Mouse (Mus musculus) cerebellum, adult (tissue): Measurements from ENCODE around the gene Hist4h4.

ENCODE experiments used
- ATAC-seq: cut with Nextera tagmentation; 2 replicates; pipeline ENCODE4 v1.9.2; 2017; ENCODE audit warnings: mild to moderate bottlenecking, moderate library complexity, mixed read lengths; ENCODE audit not compliant: insufficient number of reproducible peaks, low FRiP score, low TSS enrichment

Gene Hist4h4

GRCm38 (mm10) chr6:136803739-136804633 lies at the start of gene Hist4h4:
Hist4h4 (minus strand) TSS chr6:136804415.
- peak; percentile 70 for ATAC-seq

DNA sequence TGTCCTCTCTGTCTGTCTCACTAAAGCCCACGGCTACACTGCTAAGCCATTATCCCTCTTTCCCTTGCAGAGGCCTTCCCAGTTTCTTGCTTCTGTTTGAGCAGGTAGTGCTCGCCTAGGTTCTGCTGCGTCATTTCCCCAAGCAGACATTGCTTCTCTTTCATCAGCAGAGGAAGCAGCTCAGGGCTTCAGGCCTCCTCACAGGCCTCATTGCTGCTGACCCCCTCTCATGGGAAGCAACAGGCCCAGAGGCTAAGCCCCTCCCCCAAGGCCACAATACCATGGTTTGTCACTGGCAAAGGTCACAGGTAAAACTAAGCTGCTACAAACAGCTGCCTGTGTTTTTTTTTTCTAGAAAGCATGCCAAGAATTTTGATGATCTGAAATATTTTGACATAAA lies 48.5 kb upstream of the Hist4h4 start:
- ATAC-seq: no peak

DNA sequence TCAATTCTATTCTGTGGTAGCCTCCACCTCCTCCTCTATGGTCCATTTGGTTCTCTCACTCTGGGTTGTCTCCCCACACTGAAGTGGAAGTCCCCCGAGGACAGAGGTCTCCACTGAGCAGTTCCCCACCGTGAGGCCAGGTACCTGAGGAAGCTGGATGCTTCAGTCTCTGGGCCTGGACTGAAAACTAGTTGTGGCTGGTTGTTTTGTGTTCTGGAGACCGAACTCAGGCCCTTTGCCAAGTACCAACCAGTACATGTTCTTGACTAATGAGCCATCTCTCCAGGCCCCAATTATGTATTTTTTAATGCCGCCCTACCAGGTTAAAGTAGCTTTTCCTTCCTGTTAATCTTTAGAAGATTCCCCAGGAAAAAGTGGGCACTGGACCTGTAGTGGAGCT lies 48.1 kb upstream of the Hist4h4 start:
- ATAC-seq: no peak

- ATAC-seq: no peak
Measured at GRCm38 (mm10) chr6:136850267-136850666, 46.1 kb upstream of the Hist4h4 start.

DNA sequence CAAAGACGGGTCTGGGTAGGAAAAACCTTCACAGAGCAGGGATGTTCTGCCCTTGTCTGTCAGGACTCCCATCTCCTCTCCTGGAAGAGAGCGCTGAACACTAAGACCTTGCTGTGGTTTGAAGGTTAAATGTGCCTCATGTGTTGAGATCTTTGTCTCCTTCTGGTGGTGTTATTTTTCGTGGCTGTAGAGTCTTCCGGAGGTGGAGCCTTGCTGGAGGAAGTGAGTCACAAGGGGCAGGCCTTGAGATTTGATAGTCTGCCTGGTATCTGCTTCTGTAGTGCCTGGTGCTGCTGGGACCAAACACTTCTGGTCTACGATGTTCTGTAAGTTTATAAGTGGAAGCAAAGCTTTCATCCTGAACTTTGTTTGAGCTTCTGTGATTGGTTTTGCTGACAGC lies 44.8 kb upstream of the Hist4h4 start:
- ATAC-seq: no peak

- ATAC-seq: no peak
Measured at GRCm38 (mm10) chr6:136848399-136848798, 44.2 kb upstream of the Hist4h4 start.

DNA sequence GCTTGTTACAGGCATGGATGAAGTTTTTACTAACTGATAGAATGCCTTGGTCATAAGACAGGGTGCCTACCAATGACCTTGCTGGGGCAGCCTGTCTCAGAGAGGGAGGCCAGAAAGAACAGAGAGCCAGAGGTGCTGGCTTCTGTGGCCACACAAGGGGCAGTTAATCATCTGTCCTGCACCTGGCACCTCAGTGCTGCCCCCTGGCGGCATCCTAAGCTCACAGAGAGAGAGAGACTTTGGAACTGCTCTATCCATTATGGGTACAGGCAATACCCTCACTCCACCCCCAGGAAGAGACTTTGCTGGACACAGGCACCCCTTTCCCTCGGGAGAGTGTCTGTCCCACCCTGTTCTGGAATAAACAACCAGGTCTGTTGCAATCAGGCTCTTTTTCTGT lies 43.6 kb upstream of the Hist4h4 start:
- ATAC-seq: no peak

- ATAC-seq: no peak
Measured at GRCm38 (mm10) chr6:136847267-136847666, 43.1 kb upstream of the Hist4h4 start.

GRCm38 (mm10) chr6:136845706-136846480 lies 41.7 kb upstream of the Hist4h4 start:
- no peak for ATAC-seq

- no peak for ATAC-seq
Measured at GRCm38 (mm10) chr6:136844903-136845302, 40.7 kb upstream of the Hist4h4 start.

- ATAC-seq: no peak
Measured at GRCm38 (mm10) chr6:136837323-136837722, 33.1 kb upstream of the Hist4h4 start.

DNA sequence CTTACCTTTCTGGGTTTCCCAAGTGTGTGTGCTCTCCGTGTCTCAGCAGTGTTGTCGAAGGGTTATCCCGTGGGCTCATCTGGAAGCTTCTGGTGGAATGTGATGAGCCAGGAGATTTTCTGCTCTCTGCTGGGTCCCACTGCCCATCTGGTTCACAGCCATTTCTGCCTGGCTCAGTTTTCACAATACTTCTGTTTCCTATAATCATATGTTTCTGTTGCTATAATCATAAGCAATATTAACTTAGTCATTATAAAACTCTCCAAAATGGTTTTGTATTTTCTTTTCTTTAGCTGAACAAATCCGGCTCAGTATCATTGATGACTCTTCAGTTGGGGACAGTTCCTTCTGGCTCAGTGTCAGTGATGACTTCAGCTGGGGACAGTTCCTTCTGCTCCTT lies 31.1 kb upstream of the Hist4h4 start, which contains the start of gene Smco3:
Gene Smco3 (minus strand): TSS at position 101 of the 400 bp plus-strand sequence.
- no peak for ATAC-seq

DNA sequence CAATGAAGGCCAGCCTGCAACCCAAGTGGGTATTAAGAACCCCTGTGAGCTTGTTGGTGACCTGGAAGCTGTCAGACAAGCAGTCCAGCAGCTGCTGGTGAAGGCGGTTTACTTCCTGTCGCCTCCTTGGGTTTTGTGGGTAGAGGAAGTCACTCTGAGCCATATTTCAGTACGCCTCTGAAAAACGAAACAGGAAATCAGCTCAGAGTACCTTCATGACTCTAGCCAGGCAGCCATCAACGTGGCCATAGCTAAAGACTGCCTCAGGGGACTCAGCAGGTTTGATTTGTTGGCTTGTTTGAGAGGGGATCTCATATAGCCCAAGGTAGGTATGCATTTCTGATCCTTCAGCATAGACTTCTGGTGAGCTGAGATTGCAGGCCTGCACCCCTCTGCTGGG lies 27.5 kb upstream of the Hist4h4 start:
- ATAC-seq: no peak

DNA sequence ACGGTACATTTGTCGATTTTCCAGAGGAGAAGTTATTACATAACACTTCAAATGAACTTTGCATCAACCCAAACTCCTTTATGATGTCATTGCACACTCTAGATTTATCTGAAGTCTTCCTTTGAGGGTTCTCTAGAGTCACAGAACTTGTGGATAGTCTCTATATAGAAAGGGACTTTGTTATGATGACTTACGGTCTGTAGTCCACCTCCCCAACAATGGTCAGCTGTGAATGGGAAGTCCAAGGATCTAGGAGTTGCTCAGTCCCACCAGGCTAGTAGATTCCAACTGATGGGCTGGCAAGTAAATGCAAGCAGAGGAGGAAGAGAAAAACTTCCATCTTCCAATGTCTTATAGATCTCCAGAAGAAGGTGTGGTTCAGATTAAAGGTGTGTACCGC lies 24.5 kb upstream of the Hist4h4 start:
- ATAC-seq: no peak

- ATAC-seq: peak; percentile 100
Measured at GRCm38 (mm10) chr6:136827881-136828561, 23.8 kb upstream of the Hist4h4 start, which contains the start of gene Wbp11. Wbp11 (minus strand) TSS chr6:136828233.

DNA sequence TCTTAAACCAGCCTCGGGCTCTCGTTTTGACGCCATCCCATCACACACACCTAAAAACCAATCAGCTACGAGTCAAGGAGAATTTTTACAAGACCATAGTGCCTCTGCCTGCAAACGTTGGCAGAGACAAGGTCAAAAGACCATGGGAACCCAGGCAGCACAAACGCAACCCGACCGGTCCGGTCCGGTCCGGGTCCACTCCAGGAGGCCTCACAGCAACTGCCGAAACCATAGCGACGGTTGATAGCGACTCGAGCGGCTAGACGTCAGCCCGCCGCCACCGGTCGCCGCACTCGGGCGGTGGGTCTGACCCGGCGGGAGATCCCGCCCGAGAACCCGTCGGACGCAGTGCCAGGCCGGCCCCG lies 23.3 kb upstream of the Hist4h4 start, which contains the start of gene BC049715:
Gene BC049715 (plus strand): TSS at position 111 of the 365 bp plus-strand sequence.
- ATAC-seq: 0 out of 2 replicates have a peak, but pooled peaks have one; percentile 4

DNA sequence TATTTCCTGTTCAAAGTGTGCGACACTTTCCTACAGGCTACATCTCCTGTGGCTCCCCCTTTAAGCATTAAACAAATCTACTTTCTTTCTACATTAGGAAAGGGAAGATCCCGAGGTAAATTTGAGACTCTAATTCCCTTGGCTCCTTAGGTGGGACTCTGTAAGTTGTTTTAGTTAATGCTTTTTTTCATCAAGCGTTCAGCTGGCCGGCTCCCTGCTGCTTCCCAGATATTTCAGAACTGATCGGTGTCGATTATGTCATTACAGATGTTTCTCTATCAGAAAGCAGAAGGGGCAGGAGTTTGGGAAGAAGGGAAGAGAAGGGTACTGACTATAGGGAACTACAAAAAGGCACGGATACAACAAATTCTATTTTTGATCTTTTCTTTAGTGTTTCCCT lies 22.9 kb upstream of the Hist4h4 start:
- no peak for ATAC-seq

GRCm38 (mm10) chr6:136824987-136825386 lies 20.8 kb upstream of the Hist4h4 start:
- no peak for ATAC-seq

- ATAC-seq: no peak
Measured at GRCm38 (mm10) chr6:136821086-136821485, 16.9 kb upstream of the Hist4h4 start.

- no peak for ATAC-seq
Measured at GRCm38 (mm10) chr6:136820381-136820780, 16.2 kb upstream of the Hist4h4 start.

DNA sequence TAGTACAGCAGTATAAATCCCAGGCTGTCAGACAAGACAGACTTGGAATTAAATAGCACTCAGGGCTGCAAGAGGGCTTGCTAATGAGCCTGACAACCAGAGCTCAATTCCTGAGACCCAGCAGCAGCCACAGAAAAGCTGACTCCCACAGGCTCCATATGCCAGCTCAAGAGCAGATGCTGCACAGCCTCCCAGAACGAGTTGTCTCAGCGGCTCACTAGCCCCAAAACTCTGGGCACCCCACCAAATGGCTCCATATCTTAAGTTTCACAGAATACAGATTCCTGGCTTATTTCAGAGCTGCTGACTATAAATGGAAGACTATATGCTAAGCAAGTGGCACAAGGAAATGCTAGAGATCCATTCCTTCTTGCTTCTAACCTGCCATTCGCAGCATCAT lies 13.3 kb upstream of the Hist4h4 start:
- no peak for ATAC-seq
